Mouse (Mus musculus) lung, adult 18-20 months (tissue): Measurements from ENCODE around the gene Hepacam.

Source experiments
- DNase-seq, 2 experiments: peaks; one replicate each; pipeline ENCODE4 v3.0.0; 2022; ENCODE audit warnings: mixed read lengths in 2 of 2

Gene Hepacam

GRCm38 (mm10) chr9:37367301-37368080 is at the start of gene Hepacam:
Hepacam (plus strand) TSS chr9:37367351.
- DNase-seq = no peak

GRCm38 (mm10) chr9:37329456-37329855 is 37.7 kb upstream of the Hepacam start:
- DNase-seq = no peak

- no peak for DNase-seq
Measured at GRCm38 (mm10) chr9:37345406-37345805, 21.7 kb upstream of the Hepacam start.

- no peak for DNase-seq
Measured at GRCm38 (mm10) chr9:37347184-37347987, 19.8 kb upstream of the Hepacam start.

GRCm38 (mm10) chr9:37347988-37348642 is 19.0 kb upstream of the Hepacam start, which contains the start of gene Ccdc15:
Ccdc15 (minus strand) TSS chr9:37348432.
- peak; percentile 98 for DNase-seq

- DNase-seq = no peak
Measured at GRCm38 (mm10) chr9:37349050-37349449, 18.1 kb upstream of the Hepacam start.

GRCm38 (mm10) chr9:37351266-37351665 is 15.9 kb upstream of the Hepacam start:
- peak in 1 of 2 experiments; percentile 38 for DNase-seq

- no peak for DNase-seq
Measured at GRCm38 (mm10) chr9:37354485-37354884, 12.7 kb upstream of the Hepacam start.

- peak in 1 of 2 experiments; percentile 41 for DNase-seq
Measured at GRCm38 (mm10) chr9:37358713-37359330, 8.3 kb upstream of the Hepacam start.

DNA sequence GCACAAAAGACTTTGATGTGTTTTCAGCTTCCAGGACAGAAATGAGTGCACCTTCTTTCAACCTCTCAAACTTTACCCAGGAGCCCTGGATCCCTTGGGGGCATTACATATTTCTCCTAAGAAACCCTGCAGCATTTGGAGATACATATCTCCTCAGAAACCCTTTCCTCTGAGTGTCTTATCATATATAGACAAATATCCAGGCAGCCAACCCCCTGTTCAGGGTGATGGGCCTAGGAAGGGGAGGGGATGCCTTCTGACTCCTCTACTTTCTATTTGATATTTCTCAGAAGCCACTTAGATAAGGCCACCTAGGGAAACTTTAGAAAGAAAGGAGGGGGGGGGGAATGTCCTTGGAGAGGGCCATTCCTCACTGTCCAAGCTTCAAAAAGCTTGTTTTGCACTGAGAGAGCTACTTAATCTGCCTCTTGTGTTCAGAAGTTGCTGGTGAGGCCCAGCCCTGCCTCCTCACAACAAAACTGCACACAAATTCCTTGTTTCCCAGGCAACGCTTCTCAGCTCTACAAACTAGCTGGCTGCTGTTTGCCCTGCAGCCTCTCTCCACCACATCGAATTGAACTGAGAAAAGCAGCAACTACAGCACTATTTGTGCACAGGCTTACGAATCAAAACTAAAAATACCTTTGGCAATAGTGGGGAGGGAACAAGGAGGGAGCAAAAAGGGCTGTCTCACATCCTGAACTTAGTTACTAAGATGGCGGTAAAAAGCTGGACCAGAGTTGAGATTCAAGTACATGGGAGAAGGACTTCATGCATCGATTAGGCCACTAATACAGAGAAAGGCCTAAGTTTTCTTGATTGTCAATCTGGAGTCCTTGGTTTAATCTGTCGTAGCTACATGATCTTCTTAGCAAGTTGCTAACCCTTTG is 7.6 kb upstream of the Hepacam start:
- DNase-seq = peak; percentile 79 to 87

GRCm38 (mm10) chr9:37362084-37362483 is 5.1 kb upstream of the Hepacam start:
- DNase-seq = no peak

GRCm38 (mm10) chr9:37362881-37363280 is 4.3 kb upstream of the Hepacam start:
- DNase-seq = no peak

DNA sequence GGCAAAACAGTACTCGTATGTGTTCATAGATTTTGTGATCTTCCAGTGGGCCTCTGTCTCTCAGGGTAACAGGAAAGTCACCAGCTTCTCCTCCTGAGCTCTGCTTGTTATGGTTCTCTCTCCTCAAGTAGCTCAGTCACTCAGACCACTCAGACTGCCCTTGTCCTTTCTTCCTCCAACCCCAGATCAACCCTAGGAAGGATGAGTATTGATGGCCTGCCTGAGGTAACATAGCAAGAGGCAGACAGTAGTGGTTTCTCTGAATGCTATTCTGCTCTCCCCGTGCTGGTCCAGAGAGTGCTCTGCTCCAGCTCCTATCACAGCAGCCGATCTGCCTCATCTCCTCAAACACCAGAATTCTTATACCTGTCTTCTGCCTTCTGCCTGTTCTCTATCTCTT is 3.6 kb upstream of the Hepacam start:
- DNase-seq = no peak

DNA sequence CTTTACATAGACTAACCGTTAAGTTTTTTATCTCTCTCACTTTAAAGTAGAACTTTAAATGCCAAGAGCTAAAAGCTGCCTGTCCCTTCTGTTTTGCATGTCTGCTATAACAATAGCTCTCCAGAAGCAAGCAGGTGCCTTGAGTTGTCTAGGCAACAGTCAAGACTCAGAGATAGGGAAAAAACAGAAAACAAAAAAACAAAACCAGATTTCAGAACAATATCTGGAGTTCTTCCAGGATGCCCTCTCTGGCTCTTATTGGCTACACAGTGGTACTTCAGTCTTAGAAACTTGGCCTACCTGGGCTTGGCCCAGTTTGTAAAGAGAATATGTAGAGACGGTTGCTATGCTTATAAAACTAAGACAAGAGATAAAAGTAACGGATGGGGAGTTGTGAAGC is 2.8 kb upstream of the Hepacam start:
- no peak for DNase-seq

DNA sequence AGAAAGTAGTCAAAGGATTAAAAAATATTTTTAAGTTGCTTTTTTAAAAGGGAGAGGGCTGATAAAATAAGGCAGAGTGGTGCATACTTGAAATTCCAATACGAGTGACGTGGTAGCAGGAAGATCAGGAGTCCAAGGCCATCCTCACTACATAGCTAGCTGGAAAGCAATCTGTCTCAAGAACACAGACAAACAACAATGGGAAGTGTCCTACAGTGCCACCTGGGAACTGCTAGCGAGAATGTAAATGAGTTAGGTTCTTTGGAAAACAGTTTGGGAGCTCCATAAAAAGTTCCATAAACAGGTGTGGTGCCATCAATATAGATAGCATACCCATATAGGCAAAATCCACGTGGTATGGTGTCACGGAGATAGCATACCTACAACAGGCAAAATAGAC is 1.4 kb upstream of the Hepacam start:
- DNase-seq = no peak

- no peak for DNase-seq
Measured at GRCm38 (mm10) chr9:37368081-37368830, 1.1 kb downstream of the Hepacam start.

DNA sequence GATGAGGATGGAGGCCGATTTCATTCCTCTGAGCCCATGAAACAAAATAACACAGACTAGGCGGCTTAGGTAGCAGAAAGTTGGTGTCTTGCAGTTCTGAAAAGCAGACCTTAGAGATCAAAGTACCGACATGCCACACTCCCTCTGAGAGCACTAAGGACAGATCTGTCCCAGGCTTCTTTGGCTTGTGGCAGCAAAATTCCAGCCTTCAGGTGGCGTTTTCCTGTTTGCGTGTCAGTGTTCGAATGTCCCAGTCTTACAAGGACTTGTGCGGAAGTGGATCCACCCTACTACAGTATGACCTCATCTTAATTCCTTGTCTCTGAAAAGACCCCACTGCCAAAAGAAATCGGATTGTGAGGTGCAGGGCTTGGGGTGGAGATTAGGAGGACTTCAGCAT is 1.7 kb downstream of the Hepacam start:
- peak; percentile 69 to 83 for DNase-seq

- DNase-seq = no peak
Measured at GRCm38 (mm10) chr9:37371232-37371801, 4.2 kb downstream of the Hepacam start.

GRCm38 (mm10) chr9:37375718-37376117 is 8.6 kb downstream of the Hepacam start:
- peak; percentile 35 to 76 for DNase-seq

GRCm38 (mm10) chr9:37383161-37383560 is 16.0 kb downstream of the Hepacam start:
- no peak for DNase-seq
